Mouse (Mus musculus) bone marrow, adult 2 months (tissue): ENCODE measurements around the gene Bhlhe23. TPM values are rescaled to one million over a fixed set of nuclear protein-coding genes. Genes with fewer than 3 reads are reported as not detected.

Experiments
- H3K27ac ChIP-seq: fragments of 200-500 bp; 2 replicates; pipeline ENCODE4 v1.5.1; 2012; ENCODE audit warnings: low read depth, mild to moderate bottlenecking, control low read depth, inconsistent platforms, low read length; ENCODE audit not compliant: control insufficient read depth, poor library complexity, insufficient read depth
- H3K4me1 ChIP-seq: fragments of 200-500 bp; 2 replicates; pipeline ENCODE4 v1.6.1; 2011; ENCODE audit warnings: low read length; ENCODE audit not compliant: control insufficient read depth, insufficient read depth
- H3K4me3 ChIP-seq: fragments of 200-500 bp; replicated peaks from 2 replicates; pipeline ENCODE3; 2011; ENCODE audit warnings: mild to moderate bottlenecking, low read depth, low read length, control low read depth; ENCODE audit not compliant: control insufficient read depth
- CTCF ChIP-seq: fragments of 200-500 bp; IDR thresholded peaks from 2 replicates; pipeline ENCODE4 v1.5.1; 2011; ENCODE audit warnings: low read length, control low read depth; ENCODE audit not compliant: control insufficient read depth, insufficient read depth
- POLR2A ChIP-seq: fragments of 200-500 bp; IDR thresholded peaks from 2 replicates; pipeline ENCODE4 v1.6.1; 2011; ENCODE audit warnings: low read depth, mild to moderate bottlenecking, control low read depth, low read length, borderline replicate concordance; ENCODE audit not compliant: control insufficient read depth
- WGBS: fragments of 180-500 bp; shearing (Covaris S2); methylation state at CpG from one replicate; pipeline ENCODE4 v1.1.7; 2018; 5-methylcytosine and 5-hydroxymethylcytosine counted together
- polyA plus RNA-seq: library from polyadenylated mRNA; stranded (reverse); fragments of >200 nt; gene quantifications from 2 replicates; pipeline ENCODE4 v1.2.4, GENCODE M21; 2011; ENCODE audit warnings: low replicate concordance; ENCODE audit not compliant: missing spikeins, insufficient read depth, insufficient read length

Bhlhe23 gene
- polyA plus RNA-seq, 1 experiment: not detected

GRCm38 (mm10) chr2:180811002-180811401, 34.3 kb upstream of the Bhlhe23 start:
- no peak overlapping the region for H3K27ac ChIP-seq
- H3K4me1 ChIP-seq: no peaks in the 10 kb centered on the region
- WGBS: 27% methylated on average over 2 of the region's 2 CpGs
- TF ChIP-seq POLR2A (no peak), CTCF (no peak)
- H3K4me3 ChIP-seq: no peak overlapping the region

GRCm38 (mm10) chr2:180809510-180809909, 32.8 kb upstream of the Bhlhe23 start:
- no peak overlapping the region for H3K27ac ChIP-seq
- WGBS: 60% methylated on average over 10 of the region's 10 CpGs
- no peak overlapping the region for H3K4me3 ChIP-seq
- no peaks in the 10 kb centered on the region for H3K4me1 ChIP-seq
- TF ChIP-seq POLR2A: no peak
- TF ChIP-seq CTCF: no peak

GRCm38 (mm10) chr2:180805966-180806365, 29.3 kb upstream of the Bhlhe23 start:
- no peaks in the 10 kb centered on the region for H3K4me1 ChIP-seq
- WGBS: 61% methylated on average over 1 of the region's 1 CpGs
- no peak for TF ChIP-seq CTCF
- TF ChIP-seq POLR2A: no peak
- no peak overlapping the region for H3K4me3 ChIP-seq
- no peak overlapping the region for H3K27ac ChIP-seq

- Histone ChIP-seq H3K4me3 (no peak overlapping the region), H3K4me1 (no peaks in the 10 kb centered on the region), H3K27ac (no peak overlapping the region)
- TF ChIP-seq POLR2A (no peak), CTCF (no peak)
- 53% methylated on average over 4 of the region's 4 CpGs for WGBS
Measured at GRCm38 (mm10) chr2:180796008-180796407, 19.3 kb upstream of the Bhlhe23 start.

- Histone ChIP-seq H3K4me1 (no peaks in the 10 kb centered on the region), H3K4me3 (no peak overlapping the region), H3K27ac (no peak overlapping the region)
- WGBS: 35% methylated on average over 3 of the region's 3 CpGs
- TF ChIP-seq CTCF: no peak
- no peak for TF ChIP-seq POLR2A
Measured at GRCm38 (mm10) chr2:180795597-180795996, 18.9 kb upstream of the Bhlhe23 start.

GRCm38 (mm10) chr2:180794422-180794821, 17.7 kb upstream of the Bhlhe23 start:
- Histone ChIP-seq H3K4me3 (no peak overlapping the region), H3K27ac (no peak overlapping the region), H3K4me1 (no peaks in the 10 kb centered on the region)
- WGBS: 83% methylated on average over 2 of the region's 2 CpGs
- no peak for TF ChIP-seq CTCF
- no peak for TF ChIP-seq POLR2A

GRCm38 (mm10) chr2:180791674-180792073, 15.0 kb upstream of the Bhlhe23 start:
- no peaks in the 10 kb centered on the region for H3K4me1 ChIP-seq
- H3K4me3 ChIP-seq: no peak overlapping the region
- no peak overlapping the region for H3K27ac ChIP-seq
- peak; percentile 84 for TF ChIP-seq CTCF
- no peak for TF ChIP-seq POLR2A
- 45% methylated on average over 4 of the region's 4 CpGs for WGBS

- 27% methylated on average over 7 of the region's 7 CpGs for WGBS
- no peak overlapping the region for H3K4me3 ChIP-seq
- TF ChIP-seq POLR2A: no peak
- TF ChIP-seq CTCF: no peak
- H3K4me1 ChIP-seq: no peaks in the 10 kb centered on the region
- H3K27ac ChIP-seq: no peak overlapping the region
Measured at GRCm38 (mm10) chr2:180788843-180789242, 12.1 kb upstream of the Bhlhe23 start.

GRCm38 (mm10) chr2:180788386-180788785, 11.7 kb upstream of the Bhlhe23 start:
- Histone ChIP-seq H3K4me1 (no peaks in the 10 kb centered on the region), H3K4me3 (no peak overlapping the region), H3K27ac (no peak overlapping the region)
- no peak for TF ChIP-seq POLR2A
- TF ChIP-seq CTCF: no peak
- 25% methylated on average over 2 of the region's 2 CpGs for WGBS
